Mouse (Mus musculus) intestine, embryonic 16.5 days (tissue): ENCODE results near the gene Gm49383. TPM values are rescaled to one million over a fixed set of nuclear protein-coding genes. Genes with fewer than 3 reads are reported as not detected.

Source experiments
- ATAC-seq: fragments of 200-750 bp; cut with Nextera tagmentation; 2 replicates; pipeline ENCODE4 v1.8.0; 2017; ENCODE audit warnings: moderate TSS enrichment, moderate library complexity
- H3K27ac ChIP-seq: fragments of 300-500 bp; sonication (generic); 2 replicates; pipeline ENCODE4 v1.5.1; 2014; ENCODE audit warnings: mild to moderate bottlenecking, low read length
- H3K27me3 ChIP-seq: fragments of 300-500 bp; sonication (generic); replicated peaks from 2 replicates; pipeline ENCODE4 v1.6.1; 2014; ENCODE audit warnings: low read length, control low read depth, mixed read lengths; ENCODE audit not compliant: control insufficient read depth, insufficient read depth
- H3K36me3 ChIP-seq: fragments of 300-500 bp; sonication (generic); 2 replicates; pipeline ENCODE4 v1.6.1; 2014; ENCODE audit warnings: low read length, control low read depth; ENCODE audit not compliant: control insufficient read depth, insufficient read depth
- H3K4me1 ChIP-seq: fragments of 300-500 bp; sonication (generic); 2 replicates; pipeline ENCODE4 v1.6.1; 2014; ENCODE audit warnings: low read length, control low read depth, mixed read lengths; ENCODE audit not compliant: control insufficient read depth, insufficient read depth
- H3K4me2 ChIP-seq: fragments of 300-500 bp; sonication (generic); 2 replicates; pipeline ENCODE4 v1.6.1; 2014; ENCODE audit warnings: low read depth, low read length, control low read depth
- H3K4me3 ChIP-seq: fragments of 300-500 bp; sonication (generic); 2 replicates; pipeline ENCODE4 v1.5.1; 2014; ENCODE audit warnings: mild to moderate bottlenecking, low read length
- H3K9ac ChIP-seq: fragments of 300-500 bp; sonication (generic); 2 replicates; pipeline ENCODE4 v1.6.1; 2014; ENCODE audit warnings: low read depth, low read length
- H3K9me3 ChIP-seq: fragments of 300-500 bp; sonication (generic); 2 replicates; pipeline ENCODE4 v1.6.1; 2016; ENCODE audit warnings: low read length, control low read depth; ENCODE audit not compliant: control insufficient read depth
- WGBS: fragments of 180-500 bp; shearing (Covaris S2); extraction: QIAGEN DNeasy Blood & Tissue Kit; methylation state at CpG from one replicate; pipeline ENCODE4 v1.1.7; 2014; 5-methylcytosine and 5-hydroxymethylcytosine counted together
- polyA plus RNA-seq: library from polyadenylated mRNA; unstranded; fragments of >200 nt; fragmentation: Nextera tagmentation; extraction: Ambion mirVana; gene quantifications from 2 replicates; pipeline ENCODE4 v1.2.1, GENCODE M21; 2015

Gm49383 gene
- polyA plus RNA-seq, 1 experiment from 2014 or later: 24.2 TPM

GRCm38 (mm10) chr12:69207396-69207795 is 10.5 kb upstream of the Gm49383 start:
- no peaks in the 10 kb centered on the region for H3K4me1 ChIP-seq

GRCm38 (mm10) chr12:69204052-69204833 is 7.3 kb upstream of the Gm49383 start, which contains the start of gene Gm49384:
Gm49384 (minus strand) TSS chr12:69204267.
- Histone ChIP-seq H3K4me1 (peaks cover 6% of the 10 kb centered on the region), H3K4me2 (no peak within 1 kb of the TSS), H3K27me3 (no peaks in the 10 kb centered on the region), H3K27ac (no peak within 1 kb of the TSS), H3K9ac (no peak within 1 kb of the TSS), H3K36me3 (peaks cover 7% of the 10 kb centered on the region), H3K9me3 (no peaks in the 10 kb centered on the region), H3K4me3 (no peak within 1 kb of the TSS)
- WGBS: 78% methylated on average over 16 of the region's 16 CpGs
- no peak for ATAC-seq

More at GRCm38 (mm10) chr12:69207396-69207795, 10.5 kb upstream of the Gm49383 start:
- Histone ChIP-seq H3K27ac (no peak overlapping the region), H3K9me3 (no peaks in the 10 kb centered on the region), H3K9ac (no peak overlapping the region), H3K27me3 (no peaks in the 10 kb centered on the region), H3K4me2 (no peak overlapping the region), H3K4me3 (no peak overlapping the region), H3K36me3 (peaks cover 5% of the 10 kb centered on the region)
- no peak for ATAC-seq
- 94% methylated on average over 8 of the region's 8 CpGs for WGBS

GRCm38 (mm10) chr12:69198985-69199384 is 2.1 kb upstream of the Gm49383 start:
- H3K27ac ChIP-seq: no peak overlapping the region
- no peak overlapping the region for H3K4me3 ChIP-seq
- peak; percentile 64 for ATAC-seq

GRCm38 (mm10) chr12:69198164-69198535 is 1.2 kb upstream of the Gm49383 start, which contains the start of gene Dnaaf2:
Dnaaf2 (minus strand) TSS chr12:69198429.
- under 1% methylated on average over 18 of the region's 18 CpGs for WGBS
- Histone ChIP-seq H3K27ac (peak within 1 kb of the TSS; percentile 89), H3K4me3 (peak within 1 kb of the TSS; percentile 96), H3K36me3 (peaks cover 7% of the 10 kb centered on the region), H3K4me1 (peaks cover 19% of the 10 kb centered on the region), H3K27me3 (no peaks in the 10 kb centered on the region), H3K9ac (peak within 1 kb of the TSS; percentile 88), H3K4me2 (peak within 1 kb of the TSS; percentile 97), H3K9me3 (no peaks in the 10 kb centered on the region)
- ATAC-seq: peak; percentile 45

More at GRCm38 (mm10) chr12:69198985-69199384, 2.1 kb upstream of the Gm49383 start:
- H3K27me3 ChIP-seq: no peaks in the 10 kb centered on the region
- peaks cover 7% of the 10 kb centered on the region for H3K36me3 ChIP-seq
- no peaks in the 10 kb centered on the region for H3K9me3 ChIP-seq
- no peak overlapping the region for H3K9ac ChIP-seq
- peaks cover 19% of the 10 kb centered on the region for H3K4me1 ChIP-seq
- H3K4me2 ChIP-seq: no peak overlapping the region

- H3K27ac ChIP-seq: peak overlapping the region; percentile 89
- no peaks in the 10 kb centered on the region for H3K9me3 ChIP-seq
- peaks cover 7% of the 10 kb centered on the region for H3K36me3 ChIP-seq
- H3K4me3 ChIP-seq: peak overlapping the region; percentile 96
- H3K27me3 ChIP-seq: no peaks in the 10 kb centered on the region
- peak overlapping the region; percentile 97 for H3K4me2 ChIP-seq
- under 1% methylated on average over 94 of the region's 94 CpGs for WGBS
- H3K4me1 ChIP-seq: peaks cover 19% of the 10 kb centered on the region
- H3K9ac ChIP-seq: peak overlapping the region; percentile 88
- peak; percentile 82 for ATAC-seq
Measured at GRCm38 (mm10) chr12:69197378-69198163, 667 bp upstream of the Gm49383 start.

- Histone ChIP-seq H3K9me3 (no peaks in the 10 kb centered on the region), H3K9ac (no peak overlapping the region), H3K27ac (no peak overlapping the region), H3K4me3 (no peak overlapping the region), H3K4me2 (no peak overlapping the region), H3K36me3 (peaks cover 6% of the 10 kb centered on the region), H3K4me1 (peaks cover 5% of the 10 kb centered on the region; the same call in 1 of the 2 replicates), H3K27me3 (no peaks in the 10 kb centered on the region)
- 91% methylated on average over 2 of the region's 2 CpGs for WGBS
- ATAC-seq: no peak
Measured at GRCm38 (mm10) chr12:69192637-69193036, 4.3 kb downstream of the Gm49383 start.

GRCm38 (mm10) chr12:69191396-69191795 is 5.5 kb downstream of the Gm49383 start:
- no peak for ATAC-seq
- H3K9me3 ChIP-seq: no peaks in the 10 kb centered on the region
- H3K4me1 ChIP-seq: peaks cover 14% of the 10 kb centered on the region
- peaks cover 6% of the 10 kb centered on the region for H3K36me3 ChIP-seq
- H3K4me3 ChIP-seq: no peak overlapping the region
- H3K27ac ChIP-seq: no peak overlapping the region
- H3K4me2 ChIP-seq: no peak overlapping the region
- no peaks in the 10 kb centered on the region for H3K27me3 ChIP-seq
- H3K9ac ChIP-seq: no peak overlapping the region
- 93% methylated on average over 5 of the region's 5 CpGs for WGBS

GRCm38 (mm10) chr12:69190522-69190921 is 6.4 kb downstream of the Gm49383 start:
- no peaks in the 10 kb centered on the region for H3K27me3 ChIP-seq
- no peak for ATAC-seq
- WGBS: 95% methylated on average over 1 of the region's 1 CpGs

GRCm38 (mm10) chr12:69190074-69190473 is 6.8 kb downstream of the Gm49383 start:
- peaks cover 16% of the 10 kb centered on the region for H3K4me1 ChIP-seq
- no peak for ATAC-seq
- H3K4me3 ChIP-seq: no peak overlapping the region
- 84% methylated on average over 9 of the region's 9 CpGs for WGBS
- H3K27me3 ChIP-seq: no peaks in the 10 kb centered on the region
- no peak overlapping the region for H3K27ac ChIP-seq
- H3K36me3 ChIP-seq: peaks cover 6% of the 10 kb centered on the region
- no peak overlapping the region for H3K9ac ChIP-seq
- H3K4me2 ChIP-seq: no peak overlapping the region
- no peaks in the 10 kb centered on the region for H3K9me3 ChIP-seq

More at GRCm38 (mm10) chr12:69190522-69190921, 6.4 kb downstream of the Gm49383 start:
- H3K4me1 ChIP-seq: peaks cover 11% of the 10 kb centered on the region
- no peaks in the 10 kb centered on the region for H3K9me3 ChIP-seq
- H3K4me2 ChIP-seq: no peak overlapping the region
- H3K36me3 ChIP-seq: peaks cover 6% of the 10 kb centered on the region
- no peak overlapping the region for H3K27ac ChIP-seq
- no peak overlapping the region for H3K9ac ChIP-seq
- H3K4me3 ChIP-seq: no peak overlapping the region
